Mouse (Mus musculus): ENCODE measurements around the gene Ncapd2.

DNA sequence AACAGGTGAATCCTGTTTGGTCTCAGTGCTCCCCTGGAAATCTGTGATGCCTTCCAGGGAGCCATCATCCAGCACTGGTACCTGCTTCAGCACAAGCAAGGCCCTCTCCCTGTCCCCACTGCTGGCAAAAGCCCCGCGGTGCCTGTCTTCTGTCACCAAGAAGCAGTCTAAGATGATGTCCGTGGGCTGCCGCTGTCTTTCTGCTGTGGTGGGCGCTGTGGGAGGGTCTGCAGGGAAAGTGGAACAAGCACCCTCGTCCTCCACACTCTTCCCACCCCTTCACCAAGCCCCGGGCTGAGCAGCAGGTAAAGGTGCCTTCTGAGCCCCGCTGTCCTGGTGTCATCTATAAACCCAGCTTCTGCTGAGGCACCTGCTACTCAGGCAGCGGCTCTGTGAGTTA, 39.1 kb upstream of the Ncapd2 start:
- TF ChIP-seq CTCF (IDR thresholded peaks at IDR 0.05; ENCODE audit: low read depth) (no peak), EP300 (IDR thresholded peaks at IDR 0.05; ENCODE audit: low read depth) (no peak)

Measured in liver, postnatal 0 days (tissue).